Mouse (Mus musculus) layer of hippocampus, adult 11-12 months (tissue): ENCODE measurements around the gene Ghrh.

Experiments
- DNase-seq: peaks from one replicate; pipeline ENCODE4 v3.0.0; 2022; ENCODE audit warnings: low spot score

The Ghrh gene

GRCm38 (mm10) chr2:157343337-157343736 is 4.0 kb downstream of the Ghrh start:
- no peak for DNase-seq

GRCm38 (mm10) chr2:157342328-157342926 is 4.9 kb downstream of the Ghrh start:
- no peak for DNase-seq

GRCm38 (mm10) chr2:157341554-157342270 is 5.6 kb downstream of the Ghrh start:
- DNase-seq, result peak; percentile 82

GRCm38 (mm10) chr2:157340221-157340741 is 7.0 kb downstream of the Ghrh start:
- peak; percentile 74 for DNase-seq

- DNase-seq, result no peak
Measured at GRCm38 (mm10) chr2:157339532-157339931, 7.8 kb downstream of the Ghrh start.

GRCm38 (mm10) chr2:157338663-157339062 is 8.6 kb downstream of the Ghrh start:
- peak; percentile 81 for DNase-seq

- DNase-seq, result no peak
Measured at GRCm38 (mm10) chr2:157332059-157332458, 15.2 kb downstream of the Ghrh start.

GRCm38 (mm10) chr2:157328570-157328969 is 18.7 kb downstream of the Ghrh start:
- DNase-seq, result no peak

GRCm38 (mm10) chr2:157328106-157328505 is 19.2 kb downstream of the Ghrh start:
- DNase-seq, result no peak

- no peak for DNase-seq
Measured at GRCm38 (mm10) chr2:157325238-157325637, 22.1 kb downstream of the Ghrh start.

GRCm38 (mm10) chr2:157322029-157322766 is 25.1 kb downstream of the Ghrh start:
- DNase-seq, result no peak

- DNase-seq, result no peak
Measured at GRCm38 (mm10) chr2:157320886-157321285, 26.4 kb downstream of the Ghrh start.

- no peak for DNase-seq
Measured at GRCm38 (mm10) chr2:157320135-157320534, 27.2 kb downstream of the Ghrh start.

- no peak for DNase-seq
Measured at GRCm38 (mm10) chr2:157317220-157317619, 30.1 kb downstream of the Ghrh start.

- DNase-seq, result no peak
Measured at GRCm38 (mm10) chr2:157316358-157316933, 30.9 kb downstream of the Ghrh start.

- DNase-seq, result no peak
Measured at GRCm38 (mm10) chr2:157315486-157315885, 31.8 kb downstream of the Ghrh start.

- no peak for DNase-seq
Measured at GRCm38 (mm10) chr2:157314310-157314709, 33.0 kb downstream of the Ghrh start.

- DNase-seq, result no peak
Measured at GRCm38 (mm10) chr2:157313718-157314117, 33.6 kb downstream of the Ghrh start.

- DNase-seq, result no peak
Measured at GRCm38 (mm10) chr2:157310963-157311637, 36.2 kb downstream of the Ghrh start.

- no peak for DNase-seq
Measured at GRCm38 (mm10) chr2:157309611-157310010, 37.7 kb downstream of the Ghrh start.

GRCm38 (mm10) chr2:157308273-157308917 is 38.9 kb downstream of the Ghrh start:
- DNase-seq, result no peak
